In the genomic region with DNA sequence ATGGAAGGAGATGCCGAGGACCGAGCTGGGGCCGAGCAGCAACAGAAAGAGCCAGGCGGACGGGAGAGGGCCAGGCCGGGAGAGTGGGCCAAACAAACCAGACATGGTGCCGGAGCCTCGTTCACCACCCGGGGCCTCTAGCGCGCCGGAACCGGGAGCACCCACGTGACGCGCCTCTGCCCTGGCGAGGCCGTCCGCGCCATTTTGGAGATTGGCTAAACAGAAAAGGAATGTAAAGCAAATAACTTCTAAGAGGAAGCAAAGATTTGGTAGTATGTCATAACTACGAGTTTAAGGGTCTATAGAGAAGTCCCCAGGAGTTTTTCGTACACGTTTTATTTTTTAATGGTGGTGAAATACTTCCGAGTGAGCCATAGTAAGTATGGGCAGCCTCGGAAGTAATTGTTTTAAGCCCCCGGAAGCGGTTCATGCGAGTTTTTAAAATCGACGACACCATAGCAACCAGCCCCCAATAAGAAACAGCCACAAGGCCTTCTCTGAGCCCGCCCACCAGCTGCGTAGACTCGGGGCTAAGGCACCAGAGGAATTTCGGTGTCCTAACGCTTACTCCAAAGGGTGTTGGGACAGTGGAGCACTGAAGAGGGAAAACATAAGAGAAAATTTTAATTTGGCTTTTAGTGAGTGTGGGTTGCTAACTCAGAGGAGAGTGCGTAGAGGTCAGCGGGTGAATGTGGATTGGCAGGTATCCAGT, we compare ENCODE assay signal across 8 mouse cellular contexts. TPM values are rescaled to one million over a fixed set of nuclear protein-coding genes. Genes with fewer than 3 reads are reported as not detected.
DNase-seq lines count a peak whose midpoint lies in the region; ATAC-seq lines count a peak whose summit lies in the region.

TSS of gene Tmed10 (minus strand) at position 287 of the 712 bp plus-strand sequence.

- no peaks in the 10 kb centered on the region for H3K27me3 ChIP-seq in heart, embryonic 10.5 days (ENCODE audit: insufficient read depth, poor library complexity, severe bottlenecking)
- no peaks in the 10 kb centered on the region for H3K27me3 ChIP-seq in kidney, embryonic 15.5 days

- peak; percentile 87 to 88 for DNase-seq in B cell, adult 2 months
- DNase-seq in brain, adult 2 months (ENCODE audit: low read depth, low spot score), result peak; percentile 98
- peak; percentile 95 for DNase-seq in heart, embryonic 10.5 days (ENCODE audit: low spot score)
- DNase-seq in liver, result peak; percentile 88
- DNase-seq in spleen, postnatal 4 days (ENCODE audit: low spot score in 2 of 2), result peak; percentile 84 to 92

- peaks cover 25% of the 10 kb centered on the region for H3K4me1 ChIP-seq in heart, embryonic 10.5 days
- H3K4me1 ChIP-seq in kidney, embryonic 15.5 days, result peaks cover 26% of the 10 kb centered on the region

- H3K4me2 ChIP-seq in kidney, embryonic 15.5 days, result peak within 1 kb of the TSS; percentile 59

- peak within 1 kb of the TSS; percentile 95 for H3K4me3 ChIP-seq in heart, embryonic 10.5 days
- peak within 1 kb of the TSS; percentile 96 for H3K4me3 ChIP-seq in kidney, embryonic 15.5 days (replicated peaks)

- ATAC-seq in erythroblast, adult 5-6 weeks (replicated peaks; ENCODE audit: low FRiP score, poor library complexity, severe bottlenecking), result peak; percentile 95
- ATAC-seq in kidney, embryonic 15.5 days (replicated peaks; ENCODE audit: low FRiP score), result peak; percentile 95
- peak; percentile 86 for ATAC-seq in monocyte, adult 5-6 weeks (replicated peaks; ENCODE audit: insufficient number of reproducible peaks, low FRiP score, low TSS enrichment, poor library complexity, severe bottlenecking)

- H3K9me3 ChIP-seq in heart, embryonic 10.5 days, result no peaks in the 10 kb centered on the region
- no peaks in the 10 kb centered on the region for H3K9me3 ChIP-seq in kidney, embryonic 15.5 days (replicated peaks)

- peak within 1 kb of the TSS; percentile 99 for H3K27ac ChIP-seq in heart, embryonic 10.5 days
- H3K27ac ChIP-seq in kidney, embryonic 15.5 days, result peak within 1 kb of the TSS; percentile 85

- H3K36me3 ChIP-seq in heart, embryonic 10.5 days, result no peaks in the 10 kb centered on the region
- H3K36me3 ChIP-seq in kidney, embryonic 15.5 days, result no peaks in the 10 kb centered on the region

- WGBS in heart, embryonic 10.5 days, result under 1% methylated on average over 37 of the region's 37 CpGs
- under 1% methylated on average over 34 of the region's 37 CpGs for WGBS in kidney, embryonic 15.5 days

- peak within 1 kb of the TSS; percentile 89 for H3K9ac ChIP-seq in kidney, embryonic 15.5 days

RNA-seq across cellular contexts. Expression of gene Tmed10, which starts in this region (rescaled TPM):
- total RNA-seq in erythroblast, adult 5-6 weeks (2015; ENCODE audit: low replicate concordance), result 79.6 and 96.5 TPM in 2 replicates
- total RNA-seq in erythroblast, adult 5-6 weeks (2017; ENCODE audit: low replicate concordance), result 29.9 and 45.4 TPM in 2 replicates
- 308 and 314 TPM in 2 replicates for polyA plus RNA-seq in heart, embryonic 10.5 days (2016; fragmentation: Nextera tagmentation; extraction: Ambion mirVana)
- 323 and 334 TPM in 2 replicates for polyA plus RNA-seq in kidney, embryonic 15.5 days (2015; fragmentation: Nextera tagmentation; extraction: Ambion mirVana)
- total RNA-seq in monocyte, adult 5-6 weeks (2017), result 92.0 to 115 TPM (median 97.4 TPM) in 3 replicates

Comparison
In these comparisons a context has a peak if more than half of its experiments do, and no peak if none do; other contexts are left out.
1. Peak in every context shown above with its lines: DNase-seq, ATAC-seq, H3K4me3 ChIP-seq and H3K27ac ChIP-seq.